Mouse (Mus musculus): ENCODE measurements around the gene Rab3gap2.

Gene Rab3gap2

DNA sequence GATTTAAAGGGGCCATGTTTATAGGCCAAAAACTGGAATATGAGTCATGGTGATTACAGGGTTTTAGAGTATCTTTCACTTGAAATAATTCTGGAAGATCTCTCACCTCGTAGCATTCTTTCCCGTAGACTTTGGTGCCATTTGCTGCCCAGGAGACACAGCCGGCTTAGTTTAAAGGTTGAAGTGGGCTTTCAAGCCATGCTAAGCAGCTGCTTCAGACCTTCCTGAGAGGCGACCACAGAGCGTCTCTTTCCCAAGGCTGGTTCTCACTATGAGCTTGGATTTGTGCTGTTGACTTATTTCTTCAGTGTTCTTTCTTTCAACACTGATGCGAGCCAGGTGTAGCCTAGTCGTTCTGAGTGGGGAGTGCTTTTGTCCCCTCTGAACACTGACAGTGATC, 23.8 kb downstream of the Rab3gap2 start:
- no peak for DNase-seq

- no peak for DNase-seq
These were observed 25.7 kb downstream of the Rab3gap2 start for GRCm38 (mm10) chr1:185229406-185230201.

DNA sequence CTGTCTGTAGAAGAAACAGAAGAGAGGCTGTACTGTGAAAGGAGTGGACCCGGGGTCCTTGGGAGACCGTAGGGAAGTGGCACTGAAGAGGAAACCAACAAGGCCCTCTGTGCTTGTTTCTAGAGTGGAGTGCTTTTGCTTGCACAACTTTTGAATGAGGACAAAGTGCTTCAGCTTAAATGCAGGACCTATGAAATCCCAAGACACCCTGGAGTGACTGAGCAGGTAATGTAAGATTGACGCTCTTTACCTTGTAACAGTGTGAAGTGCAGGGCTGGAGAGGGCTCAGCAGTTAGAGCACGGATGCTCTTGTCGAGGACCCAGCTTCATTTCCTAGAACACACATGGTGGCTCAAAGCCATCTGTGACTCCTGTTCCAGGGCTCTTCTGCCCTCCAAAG, 31.9 kb downstream of the Rab3gap2 start:
- no peak for DNase-seq

GRCm38 (mm10) chr1:185236530-185236929, 32.6 kb downstream of the Rab3gap2 start:
- DNase-seq = no peak

- DNase-seq = no peak
These were observed 39.1 kb downstream of the Rab3gap2 start for GRCm38 (mm10) chr1:185243013-185243412.

DNA sequence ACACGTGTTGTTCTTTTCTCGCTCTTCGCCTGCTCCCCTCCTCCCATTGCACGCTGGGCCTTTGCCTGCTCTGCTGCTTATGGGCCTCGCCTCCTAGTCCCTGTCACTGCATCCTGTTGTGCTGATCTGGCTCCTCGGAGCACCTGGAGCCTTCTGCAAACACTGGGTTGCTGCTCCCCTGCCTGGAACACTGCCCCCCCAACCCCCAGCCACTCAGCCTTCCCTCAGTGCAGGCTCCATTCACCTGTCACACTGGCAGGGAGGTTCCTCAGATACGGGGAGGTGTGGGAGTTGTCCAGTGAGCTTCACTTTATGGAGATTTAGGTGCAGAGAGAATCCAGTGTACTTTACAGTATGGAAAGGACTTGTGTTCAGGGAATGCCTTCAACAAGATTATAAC, 41.5 kb downstream of the Rab3gap2 start:
- no peak for DNase-seq

DNA sequence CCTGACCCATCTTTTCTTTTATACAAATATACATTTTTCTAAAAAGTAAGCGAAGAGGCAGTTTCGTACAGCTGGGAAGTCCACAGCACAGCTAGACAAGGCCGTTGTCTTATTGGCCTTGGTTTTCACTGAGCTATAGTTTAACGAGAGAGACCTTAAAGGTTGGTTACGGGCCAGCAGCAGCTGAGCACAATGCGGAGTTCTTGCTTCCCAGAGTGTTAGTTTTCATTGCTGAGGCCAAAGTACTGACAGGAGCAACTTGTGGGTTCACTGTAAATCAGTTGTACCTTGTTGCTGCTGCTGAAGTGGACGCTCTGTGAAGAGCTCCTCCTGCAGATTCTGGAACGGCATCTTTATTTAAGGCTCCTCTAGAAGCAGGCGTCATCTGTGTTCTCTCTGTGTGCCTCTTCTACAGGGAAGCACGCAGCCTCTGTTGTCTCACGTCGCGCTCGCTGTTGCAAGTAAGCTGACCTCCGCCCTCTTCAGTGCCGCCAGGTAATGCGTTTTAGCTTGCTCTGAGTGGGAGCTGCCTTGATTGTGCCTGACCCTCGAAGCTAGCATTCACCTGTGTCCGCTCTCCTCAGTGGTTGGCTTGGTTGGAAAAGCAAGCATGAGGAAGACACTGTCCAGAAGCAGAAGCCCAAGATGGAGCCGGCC, 43.6 kb downstream of the Rab3gap2 start:
- DNase-seq = no peak

GRCm38 (mm10) chr1:185248728-185249127, 44.8 kb downstream of the Rab3gap2 start:
- DNase-seq = no peak

DNA sequence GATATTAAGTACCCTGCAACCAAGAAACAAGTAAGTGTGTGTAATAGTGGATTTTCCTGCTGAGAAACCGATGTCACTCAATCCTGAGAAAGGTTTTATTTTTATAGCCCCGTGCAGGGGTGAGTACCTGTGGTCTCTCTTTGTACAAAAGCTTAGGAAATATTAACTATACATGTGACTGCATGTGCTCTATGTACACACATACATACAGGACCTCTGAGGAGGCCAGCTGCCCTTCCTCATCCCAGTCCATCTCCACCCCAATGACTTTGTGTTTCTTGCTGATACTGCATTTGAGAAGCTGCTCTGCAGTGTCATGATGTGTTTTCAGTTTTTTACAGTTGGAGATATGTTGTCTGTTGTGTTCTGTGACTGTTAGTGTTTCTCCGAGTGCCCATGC, 48.4 kb downstream of the Rab3gap2 start:
- DNase-seq = no peak

GRCm38 (mm10) chr1:185253140-185253892, 49.4 kb downstream of the Rab3gap2 start:
- no peak for DNase-seq

DNA sequence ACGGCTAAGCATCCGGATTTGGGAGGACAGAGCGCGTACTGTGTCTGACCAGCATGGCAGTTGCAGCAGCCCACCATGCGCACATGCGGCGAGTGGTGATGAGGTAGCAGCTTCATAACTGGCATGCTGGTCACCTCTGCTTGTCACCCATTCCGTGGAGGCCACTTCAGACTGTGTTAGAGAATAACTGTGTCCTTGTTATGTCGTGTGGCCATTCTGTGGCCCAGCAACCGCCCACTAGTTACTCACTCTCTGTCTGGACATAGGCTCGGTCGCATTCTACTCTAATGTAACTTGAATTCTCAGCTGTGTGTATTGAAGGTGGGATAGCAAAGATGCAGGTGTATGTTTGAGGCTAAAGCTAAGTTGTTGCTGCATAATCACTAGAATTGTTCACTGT, 51.4 kb downstream of the Rab3gap2 start:
- no peak for DNase-seq

- no peak for DNase-seq
These were observed 52.8 kb downstream of the Rab3gap2 start for GRCm38 (mm10) chr1:185256753-185257152.

DNA sequence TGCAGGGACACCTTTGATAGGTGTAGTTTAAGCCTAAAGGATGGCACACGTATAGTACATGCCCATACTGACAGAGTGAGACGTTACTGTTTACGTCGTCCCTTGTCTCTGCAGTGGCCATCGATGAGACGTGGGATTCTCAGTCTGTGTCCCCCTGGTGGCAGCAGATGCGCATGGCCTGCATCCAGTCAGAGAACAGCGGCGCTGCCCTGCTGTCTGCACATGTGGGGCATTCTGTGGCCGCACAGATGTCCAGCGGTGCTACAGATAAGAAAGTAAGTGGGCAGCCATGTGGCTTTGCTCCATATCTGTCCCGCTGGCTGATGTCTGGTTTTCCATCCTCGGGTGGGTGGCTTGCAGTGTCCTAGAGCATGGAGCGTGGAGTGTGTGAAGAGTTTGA, 58.6 kb downstream of the Rab3gap2 start:
- DNase-seq = no peak

DNA sequence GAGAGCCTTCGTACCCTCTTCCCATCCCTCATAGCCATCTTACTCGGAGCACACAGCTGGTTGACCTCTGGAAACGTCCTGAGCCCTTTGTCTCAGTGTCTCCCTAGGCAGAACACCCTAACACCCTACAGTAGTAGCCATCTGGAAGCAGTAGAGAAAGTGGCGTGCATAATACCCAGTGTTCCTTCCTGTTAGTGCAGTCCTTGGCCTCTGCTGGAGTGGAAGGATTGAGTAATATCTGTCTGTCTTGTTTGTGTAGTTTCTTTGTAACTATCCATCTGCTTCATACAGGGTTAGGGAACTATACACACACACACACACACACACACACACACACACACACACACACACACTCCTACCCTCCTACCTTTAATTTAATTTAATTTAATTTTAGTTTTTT, 64.8 kb downstream of the Rab3gap2 start:
- DNase-seq = no peak

DNA sequence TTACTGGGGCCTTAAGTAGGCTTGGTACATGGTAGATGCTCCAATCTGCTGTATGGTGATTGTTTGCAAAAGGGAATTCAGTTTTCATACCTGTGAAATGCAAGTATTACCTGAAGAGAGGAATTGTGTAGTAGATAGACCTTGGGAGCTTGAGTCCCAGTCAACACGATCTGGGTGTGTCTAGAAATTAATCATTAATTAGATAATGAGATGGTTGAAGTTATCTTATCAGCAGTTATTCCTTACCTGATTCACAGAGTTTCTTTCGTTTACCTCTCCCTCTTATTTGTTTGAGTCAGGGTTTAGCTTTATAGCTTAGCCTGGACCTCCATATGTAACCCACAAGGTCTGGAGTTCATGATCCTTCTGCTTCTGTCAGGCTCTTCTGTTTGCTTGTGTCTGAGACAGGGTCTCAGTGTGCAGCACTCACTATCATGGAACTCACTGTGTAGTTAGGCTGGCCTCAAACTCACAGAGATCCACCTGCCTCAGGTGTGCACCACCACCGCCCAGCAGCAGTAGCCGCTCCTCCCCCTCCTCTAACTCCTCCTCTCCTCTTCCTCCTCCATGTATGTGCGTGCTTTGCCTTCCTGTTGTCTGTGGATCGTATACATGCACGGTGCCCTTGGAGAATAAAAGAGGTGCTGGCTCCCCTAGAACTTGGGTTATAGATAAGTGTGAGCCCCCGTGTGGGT, 66.6 kb downstream of the Rab3gap2 start:
- no peak for DNase-seq

DNA sequence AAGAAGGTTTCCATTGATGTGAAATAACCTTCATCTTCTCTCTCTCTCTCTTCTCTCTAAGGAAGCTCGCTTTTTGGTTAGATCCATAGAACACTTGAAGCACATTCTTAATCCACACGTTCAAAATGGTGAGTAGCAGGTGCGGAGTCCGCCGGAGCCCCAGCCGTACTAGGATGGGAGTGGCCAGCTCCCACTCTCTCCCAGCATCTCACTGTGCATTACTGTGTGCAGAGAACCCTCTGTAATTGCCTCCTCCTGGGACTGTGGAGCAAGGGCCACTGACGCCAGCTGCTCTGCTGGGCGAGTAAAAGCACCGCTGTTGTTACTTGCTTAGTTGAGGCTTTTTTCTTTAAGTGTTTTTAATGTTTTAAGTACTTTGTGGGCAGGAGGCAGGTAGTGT, 67.5 kb downstream of the Rab3gap2 start:
- no peak for DNase-seq

DNA sequence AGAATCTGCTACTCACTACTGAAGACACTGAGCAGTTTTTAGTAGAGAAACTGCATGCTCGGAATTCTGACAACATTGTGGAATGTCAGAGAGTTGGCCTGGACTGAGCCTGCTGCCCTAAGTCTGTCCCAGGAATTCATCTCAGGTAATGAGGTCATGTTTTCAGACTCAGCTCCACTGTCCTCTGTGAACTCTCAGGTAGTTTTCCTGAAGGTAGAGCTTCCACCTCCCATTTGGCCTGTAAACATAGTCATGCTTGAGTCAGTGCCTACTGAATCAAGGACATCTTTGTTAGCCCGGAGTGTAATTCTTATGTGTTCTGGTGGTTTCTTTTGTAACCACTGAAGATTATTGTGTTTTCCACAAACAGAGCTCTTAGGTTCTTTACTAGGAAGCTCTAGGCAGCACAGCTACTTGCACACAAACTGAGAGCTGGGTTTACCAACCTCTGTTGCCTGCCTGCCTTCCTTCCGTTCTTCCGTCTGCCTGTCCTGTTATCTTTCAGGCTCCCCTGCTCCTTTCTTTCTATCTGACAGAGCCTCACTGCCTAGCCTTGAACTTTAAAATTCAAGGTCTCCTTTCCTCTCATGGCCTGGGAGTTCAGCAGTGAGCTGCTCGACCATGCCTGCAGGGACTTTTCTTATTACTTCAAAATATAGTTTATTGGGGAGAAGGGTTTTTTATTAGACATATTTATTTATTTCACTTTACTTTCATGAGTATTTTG, 71.1 kb downstream of the Rab3gap2 start:
- DNase-seq = no peak

GRCm38 (mm10) chr1:185275976-185276375, 72.1 kb downstream of the Rab3gap2 start:
- no peak for DNase-seq

GRCm38 (mm10) chr1:185277022-185277421, 73.1 kb downstream of the Rab3gap2 start:
- no peak for DNase-seq

GRCm38 (mm10) chr1:185279288-185279687, 75.4 kb downstream of the Rab3gap2 start:
- no peak for DNase-seq

DNA sequence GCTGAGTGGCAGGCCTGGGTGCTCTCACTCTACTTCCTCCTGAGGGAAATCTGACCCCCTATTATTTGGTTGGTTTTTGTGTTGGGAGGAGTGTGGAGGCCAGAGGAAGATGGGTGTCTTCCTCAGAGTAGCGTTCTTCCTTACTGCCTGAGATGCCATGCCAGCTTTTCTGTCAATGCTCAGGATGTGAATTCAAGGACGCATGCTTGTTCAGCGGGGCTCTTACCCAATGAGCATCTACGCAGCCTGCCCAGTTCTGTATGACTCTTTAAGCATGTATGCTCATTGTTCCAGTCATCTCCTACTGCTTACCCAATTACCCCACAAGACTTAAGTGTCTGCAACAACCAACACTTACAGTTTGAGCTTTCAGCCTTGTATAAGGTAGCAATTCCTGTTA, 76.7 kb downstream of the Rab3gap2 start:
- no peak for DNase-seq

- no peak for DNase-seq
These were observed 78.9 kb downstream of the Rab3gap2 start for GRCm38 (mm10) chr1:185282846-185283245.

Data from thymus, postnatal 36 days (tissue).